Mouse (Mus musculus): ENCODE results near the gene Ripor2.

- TF ChIP-seq POLR2A (IDR thresholded peaks at IDR 0.05; ENCODE audit: control insufficient read depth, extremely low read depth, insufficient read depth, low read length, poor library complexity) (no peak), CTCF (IDR thresholded peaks at IDR 0.05; ENCODE audit: borderline replicate concordance, control insufficient read depth, extremely low read depth, insufficient read depth, low read length, poor library complexity) (no peak)
Measured at GRCm38 (mm10) chr13:24761083-24761402, 179.1 kb downstream of the Ripor2 start.
